Mouse (Mus musculus) left cerebral cortex, adult 9 months (tissue): ENCODE data around the gene Defb48.

ENCODE experiments used
- DNase-seq, 2 experiments: peaks; one replicate each; pipeline ENCODE4 v3.0.0; 2022; ENCODE audit warnings: low spot score in 2 of 2

Gene Defb48

DNA sequence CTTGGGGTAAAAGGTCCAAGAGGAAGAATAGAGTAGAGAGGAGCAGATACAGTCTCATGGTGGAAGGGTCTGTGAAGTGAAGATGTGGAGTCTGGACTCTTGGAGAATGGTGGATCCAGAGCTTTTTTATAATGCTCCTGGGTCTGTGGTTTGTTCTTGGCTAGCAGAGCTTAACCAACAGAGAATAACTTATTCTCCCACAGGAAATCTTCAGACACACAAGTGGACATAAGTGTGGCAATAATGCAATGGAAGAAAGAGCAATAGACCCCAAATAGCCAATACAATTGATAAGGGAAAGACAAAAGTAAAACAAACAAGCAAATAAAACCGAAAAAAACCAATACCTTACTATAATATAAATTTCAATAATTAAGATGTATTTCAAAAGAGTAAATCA lies at the start of gene Defb48:
Defb48 (minus strand) TSS at position 101 of the 400 bp plus-strand sequence.
- DNase-seq: no peak

GRCm38 (mm10) chr14:63020524-63021156 lies 36.3 kb upstream of the Defb48 start:
- DNase-seq: peak; percentile 35 to 40

GRCm38 (mm10) chr14:63014667-63015066 lies 30.4 kb upstream of the Defb48 start:
- DNase-seq: no peak

DNA sequence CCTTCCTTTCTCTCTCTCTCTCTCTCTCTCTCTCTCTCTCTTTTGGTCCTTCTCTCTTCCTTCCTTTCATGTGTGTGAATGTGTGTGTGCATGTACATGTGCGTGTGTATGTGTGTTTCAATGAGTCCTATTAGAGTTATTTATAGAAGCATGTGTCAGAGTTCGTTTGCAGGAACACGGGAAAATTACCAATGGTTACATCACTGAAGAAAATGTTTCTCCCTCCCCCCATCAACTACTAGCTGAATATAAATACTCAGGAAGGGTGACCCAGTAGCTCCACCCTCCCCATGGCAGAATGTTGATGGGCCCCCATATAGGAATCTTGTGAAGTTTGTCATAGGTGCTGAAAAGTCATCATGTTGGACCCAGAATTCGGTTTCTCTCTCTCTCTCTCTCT lies 28.8 kb upstream of the Defb48 start:
- no peak for DNase-seq

- no peak for DNase-seq
These were observed 27.2 kb upstream of the Defb48 start, which contains the start of gene Defb43 for GRCm38 (mm10) chr14:63011471-63011870. Defb43 (plus strand) TSS chr14:63011771.

GRCm38 (mm10) chr14:63002588-63002987 lies 18.3 kb upstream of the Defb48 start:
- DNase-seq: no peak

DNA sequence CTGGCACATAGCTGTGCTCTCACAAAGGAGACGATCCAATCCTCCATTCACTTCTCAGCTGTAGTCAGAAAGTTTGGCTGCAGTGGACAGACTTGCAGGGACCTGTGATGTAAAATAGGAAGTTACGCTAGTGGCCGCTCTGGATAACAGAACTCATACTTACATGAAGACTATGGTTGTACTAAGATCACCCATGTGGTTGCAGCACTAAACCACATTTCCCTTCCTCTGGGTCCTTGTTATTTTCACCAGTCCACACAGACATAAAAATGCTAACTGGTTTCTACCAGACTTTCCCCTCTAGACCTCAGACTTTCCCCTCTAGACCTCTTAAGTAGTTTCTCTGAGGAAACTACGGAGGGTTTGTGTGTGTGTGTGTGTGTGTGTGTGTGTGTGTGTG lies 14.7 kb upstream of the Defb48 start:
- DNase-seq: no peak

DNA sequence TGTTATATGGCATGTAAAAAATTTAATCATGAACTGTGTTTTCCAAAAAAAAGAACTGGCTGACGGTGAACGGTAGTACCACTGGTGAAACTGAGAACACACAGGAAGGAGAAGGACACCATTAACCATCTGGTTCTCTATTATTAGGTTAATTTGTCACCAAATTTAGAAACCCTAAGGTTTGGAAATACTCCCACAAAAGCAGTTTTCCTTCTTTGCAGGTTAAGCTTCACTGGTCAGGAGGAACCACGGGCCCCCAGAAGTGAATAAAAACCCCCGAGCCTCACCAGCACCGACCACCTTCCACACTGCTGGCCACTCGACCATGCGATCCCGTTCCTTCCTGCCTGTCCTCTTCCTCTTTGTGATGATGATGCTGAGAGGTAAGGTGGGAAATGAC lies 13.5 kb upstream of the Defb48 start, which contains the start of gene Defb47:
Defb47 (plus strand) TSS at position 301 of the 400 bp plus-strand sequence.
- DNase-seq: no peak

DNA sequence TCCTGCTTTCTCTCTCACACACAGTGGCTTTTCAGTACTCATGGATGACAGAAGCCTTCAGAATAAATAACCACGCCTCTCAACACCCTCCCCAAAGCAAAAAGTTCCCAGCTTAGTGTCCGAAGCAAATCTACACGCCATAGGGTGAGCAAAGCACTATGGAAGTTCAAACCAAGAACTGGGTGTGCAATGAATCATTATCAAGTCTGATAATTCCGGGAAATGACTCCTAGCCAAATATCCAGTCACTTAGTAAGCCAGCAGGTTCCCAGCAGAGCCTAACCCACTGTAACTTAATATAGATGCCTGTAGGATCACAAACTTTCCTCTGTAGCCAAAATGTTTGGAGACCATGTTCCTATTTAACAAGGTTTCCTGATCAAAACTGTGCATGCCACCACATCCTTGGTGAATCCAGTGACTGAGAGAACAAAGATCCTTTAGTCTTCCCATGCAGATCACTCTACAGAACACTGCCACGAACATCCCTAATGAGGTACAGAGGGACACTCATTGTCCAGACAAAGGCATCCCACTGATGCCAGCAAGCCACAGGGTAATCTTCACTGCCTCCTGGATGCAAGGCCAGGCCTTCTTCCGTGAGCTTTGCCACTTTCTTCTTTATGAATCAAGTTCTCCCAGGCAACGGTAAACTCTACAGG lies 7.7 kb upstream of the Defb48 start:
- no peak for DNase-seq

DNA sequence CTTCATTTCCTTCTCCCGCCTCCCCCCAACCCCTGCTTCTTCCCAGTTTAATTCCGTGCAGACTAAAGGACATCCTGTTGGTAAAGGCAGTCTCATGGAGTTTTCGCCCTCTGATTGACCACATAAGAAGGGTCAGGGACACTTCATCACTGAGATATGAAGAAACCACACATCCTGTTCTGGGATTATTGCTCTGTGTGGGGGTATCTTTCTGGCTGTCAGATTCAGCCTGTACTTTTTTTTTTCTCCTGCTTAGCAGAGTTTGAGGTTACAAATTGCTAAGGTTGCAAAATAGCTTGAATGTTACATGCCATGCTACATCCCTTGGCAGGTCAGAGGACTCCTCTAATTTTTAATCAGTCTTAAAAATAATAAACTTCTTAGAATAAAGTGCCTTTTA lies 7.0 kb upstream of the Defb48 start:
- DNase-seq: no peak

GRCm38 (mm10) chr14:62979815-62980214 lies 4.5 kb downstream of the Defb48 start:
- no peak for DNase-seq

- peak in 1 of 2 experiments; percentile 60 for DNase-seq
These were observed 9.3 kb downstream of the Defb48 start for GRCm38 (mm10) chr14:62975046-62975445.

DNA sequence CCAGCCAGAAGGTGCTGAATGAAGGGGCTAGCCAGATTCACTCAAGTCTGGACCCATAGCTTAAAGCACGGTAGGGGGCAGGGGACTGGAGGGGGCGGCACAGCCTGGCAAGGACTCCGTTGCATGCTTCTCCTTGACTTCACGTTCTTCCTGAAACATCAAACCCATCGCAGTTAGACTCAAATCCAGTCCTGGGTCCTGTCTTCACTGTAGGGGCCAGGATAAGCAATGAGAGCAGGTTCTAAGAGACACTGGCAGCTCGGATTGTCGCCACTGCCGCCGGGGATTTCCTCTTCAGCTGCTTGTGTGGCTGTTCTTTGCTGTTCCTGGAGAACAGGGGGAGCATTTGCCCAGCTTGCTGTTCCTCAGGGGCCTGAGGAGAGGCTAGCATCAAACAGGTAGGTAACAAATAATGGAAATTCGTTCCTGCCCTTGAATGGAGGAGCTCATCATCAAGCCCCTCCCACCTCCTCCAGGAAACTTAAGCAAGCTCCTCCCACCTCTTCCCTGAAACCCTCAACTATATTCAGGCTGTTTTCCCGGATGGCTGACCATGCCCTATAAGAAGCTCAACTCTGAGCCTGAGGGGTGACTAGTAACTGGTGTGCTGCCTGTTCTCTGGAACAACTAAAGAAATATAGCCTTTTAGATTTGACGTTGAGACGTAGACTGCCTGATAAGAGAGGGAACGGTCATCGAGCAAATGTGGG lies 18.3 kb downstream of the Defb48 start:
- no peak for DNase-seq

DNA sequence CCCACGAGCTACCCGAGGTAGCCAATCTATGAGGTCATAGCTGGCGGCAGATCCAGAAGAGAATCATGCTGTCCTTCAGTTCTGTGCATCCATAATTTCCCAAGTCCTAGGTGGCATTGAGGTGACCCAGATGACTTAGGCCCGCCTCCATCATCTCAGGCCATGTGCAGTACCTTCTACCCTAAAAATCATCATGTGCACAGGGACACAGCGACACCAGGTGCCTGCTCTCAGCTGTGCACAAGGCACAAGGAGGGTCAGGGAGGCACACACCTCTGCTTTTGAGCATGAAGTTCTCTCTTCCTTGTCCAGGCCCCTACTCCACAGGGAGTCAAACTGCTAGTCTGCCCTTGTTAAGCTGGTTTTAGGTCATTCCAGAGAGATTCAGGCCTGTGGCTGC lies 19.0 kb downstream of the Defb48 start:
- DNase-seq: no peak

DNA sequence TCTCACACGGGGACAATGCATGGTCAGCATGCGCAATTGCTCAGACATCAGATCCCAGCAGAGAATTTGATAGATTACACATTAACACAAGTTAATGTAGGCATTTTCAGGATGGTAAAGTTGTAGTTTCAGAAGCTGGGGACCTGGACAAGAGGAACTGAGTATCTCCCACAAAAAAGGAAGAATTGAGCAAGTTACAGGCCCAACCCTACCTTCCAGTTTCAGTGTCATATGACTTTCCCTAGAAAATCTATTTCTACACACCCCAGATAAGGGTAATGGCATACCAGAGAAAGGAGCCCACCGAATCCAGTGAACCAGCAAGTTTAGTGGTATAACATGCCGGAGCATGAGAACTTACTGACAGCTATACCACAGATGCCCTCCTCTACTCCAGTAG lies 20.7 kb downstream of the Defb48 start:
- DNase-seq: no peak

DNA sequence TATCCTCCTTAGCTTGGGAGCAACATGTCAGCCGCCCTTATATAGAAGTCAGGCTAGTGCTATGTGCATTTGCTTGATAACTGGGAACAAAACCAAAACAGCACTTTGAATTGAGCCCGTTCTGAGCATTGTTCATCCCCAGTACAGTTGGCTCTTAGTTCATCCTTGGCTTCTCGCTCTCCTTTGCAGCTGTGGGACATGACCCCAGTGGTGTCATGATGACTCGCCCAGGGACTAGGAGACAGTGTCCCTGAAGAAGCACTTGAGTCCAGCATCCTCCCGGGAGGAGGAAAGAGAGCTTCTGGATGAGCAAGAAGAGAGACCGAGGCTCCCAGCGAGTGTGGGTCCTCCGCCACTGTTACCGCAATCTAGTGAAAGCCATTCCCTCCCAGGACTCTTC lies 28.2 kb downstream of the Defb48 start:
- DNase-seq: no peak

- DNase-seq: no peak
These were observed 37.5 kb downstream of the Defb48 start for GRCm38 (mm10) chr14:62946794-62947193.

DNA sequence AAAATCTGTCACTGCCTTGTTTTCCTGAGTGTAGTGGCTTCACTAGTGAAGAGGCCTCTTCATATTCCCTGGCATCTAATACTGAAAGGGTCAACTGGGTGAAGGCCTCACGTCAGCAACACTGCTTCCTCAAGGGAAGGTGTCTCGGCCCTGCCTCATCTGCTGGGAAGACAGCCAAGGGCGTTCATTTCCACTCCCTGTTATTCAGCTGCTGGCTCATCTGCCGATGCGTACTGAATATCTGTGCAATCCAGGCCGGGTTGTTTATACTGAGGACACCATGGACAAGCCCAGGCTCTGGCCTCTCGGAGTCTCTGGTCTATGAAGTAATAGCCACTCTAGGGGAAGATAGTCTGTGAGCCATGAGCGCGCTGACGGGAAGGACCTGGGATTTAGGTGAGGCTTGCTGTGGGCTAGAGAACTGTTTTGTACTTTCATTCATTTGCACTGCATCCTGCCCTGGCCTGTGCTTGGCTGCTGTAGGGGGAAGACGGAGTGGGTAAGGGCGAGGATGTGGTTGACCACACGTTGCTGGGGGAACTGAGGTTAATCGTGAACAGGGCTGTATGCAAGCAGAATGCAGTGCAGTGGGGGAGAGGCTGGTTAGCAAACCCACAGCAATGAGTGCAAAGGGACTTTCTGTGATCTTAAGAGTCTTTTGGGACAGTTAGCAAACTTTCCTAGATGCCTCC lies 43.8 kb downstream of the Defb48 start:
- DNase-seq: no peak

DNA sequence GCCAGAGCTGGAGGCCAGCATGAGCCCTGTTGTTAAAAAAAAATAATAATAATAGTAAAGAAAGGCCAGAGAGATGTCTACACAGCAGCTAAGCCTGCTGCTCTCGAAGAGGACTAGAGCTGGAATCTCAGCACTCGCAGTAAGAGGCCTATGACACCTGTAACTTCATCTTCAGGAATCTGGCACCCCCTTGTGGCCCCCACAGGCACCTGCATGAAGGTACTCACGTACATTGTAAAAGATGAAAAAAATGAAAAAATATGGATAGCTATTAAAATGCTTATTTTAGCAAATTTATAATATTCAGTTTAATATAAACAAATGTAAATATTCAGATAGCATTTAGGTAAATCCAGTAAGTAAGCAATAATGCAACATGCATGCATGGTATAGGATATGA lies 44.9 kb downstream of the Defb48 start:
- DNase-seq: no peak

DNA sequence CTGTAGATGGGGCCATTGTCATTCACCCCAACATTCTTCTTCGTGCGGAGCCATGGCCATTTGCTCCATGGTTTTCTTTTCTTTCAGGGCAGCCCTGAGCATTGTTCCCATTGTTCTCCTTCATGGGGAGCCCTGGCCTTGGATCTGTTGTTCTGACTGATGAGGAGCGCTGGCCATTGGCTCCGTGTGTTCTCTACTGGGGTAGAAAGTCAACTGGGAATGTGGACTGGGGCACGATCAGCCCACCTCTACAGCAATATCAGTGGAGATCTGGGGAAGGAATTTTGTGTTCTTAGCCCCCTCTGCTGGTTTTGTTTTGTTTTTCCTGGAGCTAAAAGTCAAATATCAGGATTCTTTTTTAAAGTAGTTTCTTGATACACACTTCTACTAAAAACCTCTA lies 46.6 kb downstream of the Defb48 start:
- DNase-seq: peak in 1 of 2 experiments; percentile 31

- no peak for DNase-seq
These were observed 47.5 kb downstream of the Defb48 start for GRCm38 (mm10) chr14:62936631-62937380.

DNA sequence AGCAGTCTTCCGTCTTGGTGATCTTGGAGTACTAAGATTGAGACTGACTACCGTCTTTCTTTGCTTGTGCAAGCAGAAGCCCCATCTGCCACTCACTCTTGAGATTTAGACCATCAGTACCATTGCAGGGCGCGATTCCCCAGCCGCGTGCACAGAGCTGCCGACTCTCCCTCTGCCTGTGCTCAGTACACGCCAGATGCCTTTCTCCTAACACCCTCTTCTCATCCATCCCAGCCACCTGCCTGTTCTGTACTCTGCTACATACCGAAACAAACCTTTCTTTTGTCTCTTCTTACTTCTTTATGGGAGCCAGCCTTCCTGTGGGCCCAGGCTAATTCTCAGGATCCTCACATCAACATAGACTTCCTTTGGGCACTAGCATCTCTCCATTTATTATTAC lies 48.9 kb downstream of the Defb48 start:
- no peak for DNase-seq
